Mouse (Mus musculus) frontal cortex, postnatal 25 days (tissue): ENCODE results near the gene Map9.
"Not testable (repeated sequence)": the region's sequence is repeated elsewhere in the genome, so short reads cannot be mapped to it uniquely, and the experiment has no call there.

ENCODE experiments used
- DNase-seq, 2 experiments: peaks; one replicate each; pipeline ENCODE4 v3.0.0; 2022; ENCODE audit warnings: low spot score in 2 of 2

Gene Map9

DNA sequence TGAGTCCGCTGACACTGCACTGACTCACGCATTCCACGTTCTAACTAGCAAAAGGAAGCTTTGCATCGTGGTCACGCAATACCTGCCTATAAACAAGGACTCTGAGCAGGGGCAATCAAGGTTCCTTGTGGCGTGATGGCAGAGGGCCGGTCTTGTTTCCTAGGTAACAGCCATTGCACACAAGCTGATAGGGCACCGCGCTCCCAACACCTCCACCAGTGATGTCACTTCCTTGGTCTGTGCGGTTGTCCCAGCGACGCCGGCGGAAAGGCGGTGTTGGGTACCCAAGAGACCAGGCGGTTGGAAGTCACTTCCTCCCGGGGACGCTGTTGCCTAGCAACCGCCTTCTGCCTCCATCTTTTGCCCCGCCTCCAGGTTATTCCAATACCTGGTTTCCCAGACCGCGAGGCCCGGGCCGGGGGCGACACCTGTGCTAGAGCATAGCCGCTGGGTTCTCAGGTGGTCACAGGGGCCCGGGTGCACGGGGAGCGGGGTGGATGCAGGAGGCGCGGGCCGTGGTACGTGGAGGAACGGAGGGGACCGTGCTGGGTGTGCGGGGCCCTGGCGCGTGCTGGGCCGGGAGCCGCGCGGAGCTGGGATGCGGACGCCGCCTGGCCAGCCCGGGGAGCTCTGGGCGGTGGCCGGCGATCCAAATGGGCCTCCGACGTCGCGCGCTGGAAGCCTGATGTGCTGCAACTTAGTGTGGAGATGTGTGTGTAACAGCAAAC lies at the start of gene Map9:
Gene Map9, plus strand, starts transcription at position 248 of the 728 bp plus-strand sequence.
- peak; percentile 93 to 94 for DNase-seq

DNA sequence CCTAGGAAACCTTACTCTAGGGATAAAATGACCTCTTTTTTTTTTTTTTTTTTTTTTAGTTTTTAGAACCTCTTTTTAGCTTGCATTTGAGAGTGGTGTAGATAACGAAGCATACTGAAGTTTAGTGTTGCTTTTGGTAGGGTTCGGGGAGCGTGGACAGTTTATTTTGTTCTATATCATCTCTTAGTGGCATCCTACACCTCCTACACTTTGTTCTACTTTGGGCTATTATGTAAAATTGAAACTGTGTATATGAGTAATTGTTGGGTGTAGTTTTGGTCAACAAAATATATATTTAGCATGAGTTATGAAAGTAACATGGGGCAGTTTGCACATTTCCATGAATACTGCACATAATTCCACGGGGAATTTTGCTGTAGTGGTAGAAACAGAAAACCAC lies 42.1 kb upstream of the Map9 start:
- DNase-seq, result no peak

- DNase-seq, result not testable (repeated sequence)
Measured at GRCm38 (mm10) chr3:82326736-82327135, 31.1 kb upstream of the Map9 start.

DNA sequence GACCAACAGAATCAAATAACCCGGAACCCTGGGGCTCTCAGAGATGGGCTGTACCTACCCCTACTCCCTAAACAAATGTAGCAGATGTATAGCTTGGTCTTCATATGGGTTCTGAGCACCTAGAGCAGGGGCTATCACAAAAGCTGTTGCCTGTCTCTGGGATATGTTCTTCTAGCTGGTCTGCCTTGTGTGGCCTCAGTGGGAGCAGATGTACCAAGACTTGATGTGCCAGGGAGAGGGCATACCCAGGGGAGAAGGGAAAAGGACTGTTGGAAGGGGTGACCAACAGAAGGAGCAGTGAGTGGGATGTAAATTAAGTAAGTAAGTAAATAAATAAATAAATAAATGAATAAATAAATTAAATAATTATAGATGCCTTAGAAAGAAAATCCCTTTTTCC lies 25.8 kb upstream of the Map9 start:
- no peak for DNase-seq

GRCm38 (mm10) chr3:82332536-82332935 lies 25.3 kb upstream of the Map9 start:
- DNase-seq, result no peak

GRCm38 (mm10) chr3:82333128-82333969 lies 24.5 kb upstream of the Map9 start:
- DNase-seq, result peak in 1 of 2 experiments; percentile 52

- no peak for DNase-seq
Measured at GRCm38 (mm10) chr3:82340111-82340510, 17.7 kb upstream of the Map9 start.

DNA sequence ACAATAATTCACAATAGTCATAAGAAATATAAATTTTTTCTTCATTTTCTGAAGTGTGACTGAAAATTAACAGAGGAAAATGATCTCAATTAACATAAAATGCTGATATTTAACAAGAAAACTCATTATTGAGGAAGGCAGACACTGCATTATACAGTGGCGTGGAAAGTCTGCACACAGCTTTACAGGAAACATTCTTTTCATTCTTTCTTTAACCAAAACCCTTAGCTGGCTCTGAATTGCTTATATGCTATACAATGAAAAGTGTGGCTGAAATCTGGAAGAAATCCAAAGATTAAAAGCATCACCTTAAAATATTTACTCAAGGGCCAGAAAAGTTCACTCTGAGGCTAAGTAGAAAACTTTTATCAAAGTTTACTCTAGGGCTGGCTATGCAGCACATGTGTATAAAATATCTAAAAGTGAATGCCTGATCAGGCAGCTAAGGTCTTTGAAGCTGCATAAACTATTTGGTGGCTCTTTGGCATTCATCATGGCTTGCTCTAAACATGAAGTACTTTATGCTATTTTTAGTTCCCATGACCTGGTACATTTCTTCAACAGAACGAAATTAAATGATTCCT lies 9.5 kb upstream of the Map9 start:
- no peak for DNase-seq

DNA sequence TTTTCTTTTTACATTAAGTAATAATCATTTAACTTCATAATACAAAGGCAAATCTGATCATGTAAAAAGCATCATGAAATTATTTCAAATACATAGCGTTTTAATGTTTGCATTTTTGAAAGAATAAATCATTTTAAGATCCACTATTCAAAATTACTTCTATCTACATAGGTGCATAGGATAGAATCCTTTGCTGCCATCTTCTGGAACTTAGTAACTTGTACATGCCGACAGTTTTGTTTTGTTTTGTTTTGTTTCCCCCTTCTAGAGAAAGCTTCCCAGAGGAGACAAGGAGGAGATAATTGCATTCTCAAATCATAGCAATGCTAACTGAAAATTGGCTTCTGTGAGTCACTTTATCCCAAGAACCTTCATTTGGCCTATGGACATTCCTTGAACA lies 7.5 kb upstream of the Map9 start:
- DNase-seq, result no peak

GRCm38 (mm10) chr3:82357340-82357739 lies 504 bp upstream of the Map9 start:
- DNase-seq, result no peak

DNA sequence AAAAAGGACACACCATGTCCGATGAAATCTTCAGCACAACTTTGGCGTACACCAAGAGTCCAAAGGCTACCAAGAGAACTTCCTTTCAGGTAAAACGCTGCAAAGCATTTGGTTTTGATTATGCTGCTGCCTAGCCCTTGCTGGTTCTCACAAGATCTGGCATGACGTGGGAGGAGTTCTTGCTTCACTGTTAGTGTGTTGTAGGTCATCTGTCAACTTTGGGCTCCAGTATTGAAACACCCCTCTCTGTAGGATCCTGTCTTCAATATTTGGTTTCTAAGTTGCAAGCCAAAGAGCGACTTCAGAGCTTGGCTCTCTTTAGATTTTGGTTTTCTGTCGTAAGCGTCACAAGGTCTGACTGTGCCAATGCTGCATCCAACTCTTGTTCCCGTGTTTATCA lies 1.2 kb downstream of the Map9 start:
- DNase-seq, result no peak

DNA sequence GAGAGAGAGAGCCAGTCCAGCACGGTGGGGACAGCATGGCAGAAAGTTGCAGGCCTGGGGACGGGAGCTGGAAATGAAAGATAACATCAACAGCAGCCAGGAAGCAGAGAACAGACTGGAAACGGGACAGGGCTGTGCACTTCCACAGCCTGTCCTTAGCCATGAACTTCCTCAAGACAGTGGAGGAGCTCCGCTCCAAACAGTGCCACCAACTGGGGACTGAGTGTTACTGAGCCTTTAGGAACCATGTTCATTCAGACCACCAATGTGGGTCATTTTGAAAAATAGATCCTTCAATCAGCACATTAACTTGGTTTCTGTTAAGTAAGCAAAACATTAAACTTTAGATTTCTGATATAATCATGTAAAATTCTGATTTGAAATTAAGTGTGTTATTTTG lies 4.6 kb downstream of the Map9 start:
- DNase-seq, result no peak

- no peak for DNase-seq
Measured at GRCm38 (mm10) chr3:82364505-82364904, 6.7 kb downstream of the Map9 start.

GRCm38 (mm10) chr3:82364988-82365387 lies 7.1 kb downstream of the Map9 start:
- no peak for DNase-seq

- no peak for DNase-seq
Measured at GRCm38 (mm10) chr3:82369063-82369860, 11.4 kb downstream of the Map9 start.

DNA sequence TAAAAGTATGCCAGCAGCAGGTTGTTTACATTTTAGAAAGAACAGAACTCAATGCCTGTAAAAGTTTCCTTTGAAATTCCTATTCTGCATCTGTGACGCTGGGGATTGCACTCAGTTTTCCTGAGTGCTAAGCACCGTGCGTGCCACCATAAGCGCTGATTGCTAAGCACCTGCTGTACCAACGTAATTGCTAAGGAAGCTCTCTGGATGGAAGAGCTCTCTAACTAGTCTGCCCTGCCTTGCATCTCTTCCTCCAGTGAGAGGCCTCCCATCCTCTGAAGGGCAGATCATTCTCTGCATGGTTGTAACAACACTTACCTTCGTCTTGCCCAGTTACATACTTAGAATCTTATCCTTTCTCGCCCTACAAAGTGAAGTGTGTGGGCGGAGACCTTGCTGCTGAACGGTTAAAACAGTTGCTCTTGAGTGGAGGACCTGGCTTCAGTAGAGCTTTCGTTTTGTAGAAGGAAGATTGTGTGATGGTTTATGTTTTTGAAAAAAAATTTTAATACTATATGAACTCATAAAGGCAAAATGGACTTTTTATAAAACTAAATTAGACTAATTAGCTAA lies 12.7 kb downstream of the Map9 start:
- no peak for DNase-seq

- no peak for DNase-seq
Measured at GRCm38 (mm10) chr3:82376965-82377364, 19.1 kb downstream of the Map9 start.

GRCm38 (mm10) chr3:82382325-82382724 lies 24.5 kb downstream of the Map9 start:
- DNase-seq, result no peak

GRCm38 (mm10) chr3:82385091-82385490 lies 27.2 kb downstream of the Map9 start:
- no peak for DNase-seq

GRCm38 (mm10) chr3:82405830-82406229 lies 48.0 kb downstream of the Map9 start:
- DNase-seq, result no peak

DNA sequence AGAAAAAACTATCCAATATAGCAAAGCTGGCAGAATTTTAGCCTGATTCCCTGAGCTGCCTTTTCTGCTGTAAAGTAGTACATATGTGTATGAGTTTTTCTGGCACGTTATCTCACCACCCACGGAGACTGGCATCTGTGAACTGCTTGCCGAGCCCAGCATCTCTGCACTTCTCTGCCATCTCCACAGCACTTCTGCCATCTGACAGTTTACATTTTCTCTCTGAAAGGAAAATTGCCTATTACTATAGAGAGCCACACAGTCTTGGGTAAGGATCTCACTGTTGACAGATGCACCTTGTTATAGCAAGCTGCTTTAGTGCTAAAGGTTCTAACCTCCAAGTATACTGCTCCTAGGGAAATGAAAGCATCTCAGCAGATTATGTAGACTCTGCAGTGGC lies 48.5 kb downstream of the Map9 start:
- peak in 1 of 2 experiments; percentile 31 for DNase-seq

GRCm38 (mm10) chr3:82407432-82407831 lies 49.6 kb downstream of the Map9 start:
- no peak for DNase-seq
